Mouse (Mus musculus) hindbrain, postnatal 0 days (tissue): ENCODE results near the gene Tdrd5. TPM values are rescaled to one million over a fixed set of nuclear protein-coding genes. Genes with fewer than 3 reads are reported as not detected.
"Not testable (repeated sequence)": the region's sequence is repeated elsewhere in the genome, so short reads cannot be mapped to it uniquely, and the experiment has no call there.

ENCODE experiments used
- ATAC-seq: fragments of 200-750 bp; cut with Nextera tagmentation; 2 replicates; pipeline ENCODE4 v1.8.0; 2017; ENCODE audit warnings: mild to moderate bottlenecking, moderate TSS enrichment, moderate library complexity
- DNase-seq: peaks from one replicate; pipeline ENCODE4 v3.0.0-alpha.2; 2015; ENCODE audit warnings: low spot score
- H3K27ac ChIP-seq: fragments of 300-500 bp; sonication (generic); 2 replicates; pipeline ENCODE4 v1.5.1; 2014; ENCODE audit warnings: mild to moderate bottlenecking
- H3K27me3 ChIP-seq: fragments of 300-500 bp; sonication (generic); 2 replicates; pipeline ENCODE4 v1.6.1; 2014; ENCODE audit warnings: low read length, mixed read lengths; ENCODE audit not compliant: insufficient read depth
- H3K36me3 ChIP-seq: fragments of 300-500 bp; sonication (generic); 2 replicates; pipeline ENCODE4 v1.6.1; 2014; ENCODE audit warnings: low read length, mixed read lengths; ENCODE audit not compliant: insufficient read depth
- H3K4me1 ChIP-seq: fragments of 300-500 bp; sonication (generic); 2 replicates; pipeline ENCODE4 v1.6.1; 2014; ENCODE audit warnings: antibody characterized with exemption, low read length, mixed read lengths; ENCODE audit not compliant: insufficient read depth
- H3K4me2 ChIP-seq: fragments of 300-500 bp; sonication (generic); 2 replicates; pipeline ENCODE4 v1.6.1; 2014; ENCODE audit warnings: low read depth, mild to moderate bottlenecking, low read length, moderate library complexity, mixed read lengths
- H3K4me3 ChIP-seq: fragments of 300-500 bp; sonication (generic); 2 replicates; pipeline ENCODE4 v1.5.1; 2014; ENCODE audit warnings: low read length
- H3K9ac ChIP-seq: fragments of 300-500 bp; sonication (generic); replicated peaks from 2 replicates; pipeline ENCODE4 v1.6.1; 2014; ENCODE audit warnings: mild to moderate bottlenecking, low read length, moderate library complexity, mixed read lengths
- H3K9me3 ChIP-seq: fragments of 300-500 bp; sonication (generic); 2 replicates; pipeline ENCODE4 v1.6.1; 2016; ENCODE audit warnings: low read length, mixed read lengths
- CTCF ChIP-seq: IDR thresholded peaks from 2 replicates; pipeline ENCODE4 v1.5.1; 2016; ENCODE audit warnings: antibody characterized with exemption, control low read depth, low read depth
- WGBS: fragments of 180-500 bp; shearing (Covaris S2); extraction: QIAGEN DNeasy Blood & Tissue Kit; methylation state at CpG from one replicate; pipeline ENCODE4 v1.1.7; 2014; 5-methylcytosine and 5-hydroxymethylcytosine counted together
- polyA plus RNA-seq: library from polyadenylated mRNA; unstranded; fragments of >200 nt; fragmentation: Nextera tagmentation; extraction: Ambion mirVana; gene quantifications from 2 replicates; pipeline ENCODE4 v1.2.1, GENCODE M21; 2015
- total RNA-seq: library from RNA; depleted of rRNA; stranded (reverse); fragments of >200 nt; gene quantifications from 2 replicates; pipeline ENCODE4 v1.2.3, GENCODE M21; 2014

The Tdrd5 gene
- total and polyA plus RNA-seq, 2 experiments from 2014 or later: 1.3 to 1.5 TPM

- WGBS: 85% methylated on average over 8 of the region's 8 CpGs
- Histone ChIP-seq H3K36me3 (no peaks in the 10 kb centered on the region), H3K4me1 (no peaks in the 10 kb centered on the region), H3K27ac (no peak overlapping the region), H3K9ac (no peak overlapping the region), H3K4me3 (no peak overlapping the region), H3K4me2 (no peak overlapping the region), H3K9me3 (no peaks in the 10 kb centered on the region), H3K27me3 (no peaks in the 10 kb centered on the region)
- no peak for ATAC-seq
- TF ChIP-seq CTCF: no peak
- no peak for DNase-seq
Observed at GRCm38 (mm10) chr1:156263946-156264345, 39.5 kb downstream of the Tdrd5 start.

- Histone ChIP-seq H3K27ac (no peak overlapping the region), H3K4me2 (no peak overlapping the region), H3K9ac (no peak overlapping the region), H3K9me3 (no peaks in the 10 kb centered on the region), H3K4me3 (no peak overlapping the region), H3K36me3 (no peaks in the 10 kb centered on the region), H3K27me3 (no peaks in the 10 kb centered on the region), H3K4me1 (no peaks in the 10 kb centered on the region)
- no peak for ATAC-seq
- WGBS: 55% methylated on average over 2 of the region's 2 CpGs
- TF ChIP-seq CTCF: peak; percentile 89
- peak; percentile 76 for DNase-seq
Observed at GRCm38 (mm10) chr1:156263352-156263751, 40.1 kb downstream of the Tdrd5 start.

- no peak overlapping the region for H3K27ac ChIP-seq
- H3K9ac ChIP-seq: no peak overlapping the region
- DNase-seq (no peak), ATAC-seq (no peak)
- H3K9me3 ChIP-seq: no peaks in the 10 kb centered on the region
- TF ChIP-seq CTCF: no peak
- H3K4me3 ChIP-seq: no peak overlapping the region
- no peak overlapping the region for H3K4me2 ChIP-seq
- WGBS: 69% methylated on average over 4 of the region's 4 CpGs
- no peaks in the 10 kb centered on the region for H3K27me3 ChIP-seq
- H3K36me3 ChIP-seq: no peaks in the 10 kb centered on the region
- no peaks in the 10 kb centered on the region for H3K4me1 ChIP-seq
Observed at GRCm38 (mm10) chr1:156254866-156255265, 48.6 kb downstream of the Tdrd5 start.

- H3K36me3 ChIP-seq, H3K27ac ChIP-seq, H3K4me1 ChIP-seq, ATAC-seq, H3K4me3 ChIP-seq, H3K4me2 ChIP-seq, H3K9ac ChIP-seq, DNase-seq, H3K27me3 ChIP-seq, H3K9me3 ChIP-seq: not testable (repeated sequence)
- 93% methylated on average over 4 of the region's 4 CpGs for WGBS
Observed at GRCm38 (mm10) chr1:156251096-156251495, 52.4 kb downstream of the Tdrd5 start.

GRCm38 (mm10) chr1:156247893-156248292, 55.6 kb downstream of the Tdrd5 start:
- Histone ChIP-seq H3K27ac (no peak overlapping the region), H3K4me3 (no peak overlapping the region), H3K27me3 (no peaks in the 10 kb centered on the region), H3K36me3 (no peaks in the 10 kb centered on the region), H3K4me1 (no peaks in the 10 kb centered on the region), H3K9ac (no peak overlapping the region), H3K9me3 (no peaks in the 10 kb centered on the region), H3K4me2 (no peak overlapping the region)
- no peak for TF ChIP-seq CTCF
- WGBS: 74% methylated on average over 3 of the region's 3 CpGs
- no peak for ATAC-seq
- DNase-seq: no peak

GRCm38 (mm10) chr1:156241713-156242348, 61.6 kb downstream of the Tdrd5 start:
- peak; percentile 91 for TF ChIP-seq CTCF
- Histone ChIP-seq H3K27ac (no peak overlapping the region), H3K36me3 (no peaks in the 10 kb centered on the region), H3K4me3 (no peak overlapping the region), H3K4me2 (no peak overlapping the region), H3K9me3 (no peaks in the 10 kb centered on the region), H3K27me3 (no peaks in the 10 kb centered on the region), H3K4me1 (no peaks in the 10 kb centered on the region), H3K9ac (no peak overlapping the region)
- WGBS: 6% methylated on average over 14 of the region's 14 CpGs
- ATAC-seq: 0 out of 2 replicates have a peak, but pooled peaks have one; percentile 58
- peak; percentile 87 for DNase-seq

- 40% methylated on average over 2 of the region's 2 CpGs for WGBS
- Histone ChIP-seq H3K27me3 (no peaks in the 10 kb centered on the region), H3K9me3 (no peaks in the 10 kb centered on the region), H3K4me1 (no peaks in the 10 kb centered on the region), H3K4me3 (no peak overlapping the region), H3K4me2 (no peak overlapping the region), H3K27ac (no peak overlapping the region), H3K36me3 (no peaks in the 10 kb centered on the region), H3K9ac (no peak overlapping the region)
- ATAC-seq: no peak
- peak; percentile 78 for TF ChIP-seq CTCF
- peak; percentile 74 for DNase-seq
Observed at GRCm38 (mm10) chr1:156241035-156241434, 62.4 kb downstream of the Tdrd5 start.
